Mouse (Mus musculus) retina, postnatal 7 days (tissue): ENCODE measurements around the gene Snx9.

ENCODE experiments used
- DNase-seq: peaks from one replicate; pipeline ENCODE4 v3.0.0-alpha.2; 2012; ENCODE audit warnings: low read depth, low spot score

Gene Snx9

DNA sequence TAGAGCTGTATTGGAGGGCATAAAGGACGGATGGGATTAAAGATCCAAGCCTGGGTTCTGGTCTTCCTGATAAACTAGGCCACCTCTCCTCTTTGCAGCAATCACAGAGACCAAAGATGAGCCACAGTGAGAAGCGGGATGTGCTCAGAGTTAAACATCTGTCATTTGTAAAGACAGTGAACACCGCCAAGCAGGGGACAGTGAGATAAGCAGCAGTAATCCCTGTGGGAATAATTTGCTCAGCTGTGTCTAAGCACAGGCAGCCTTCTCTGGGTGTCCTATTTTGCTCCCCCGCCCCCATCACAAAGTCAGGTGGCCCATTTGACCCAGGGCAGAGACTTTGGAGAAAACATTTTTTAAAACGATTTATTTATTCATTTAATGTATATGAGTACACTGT, 125.6 kb downstream of the Snx9 start:
- DNase-seq = peak; percentile 21

- no peak for DNase-seq
Observed at GRCm38 (mm10) chr17:5968562-5968961, 127.4 kb downstream of the Snx9 start.

GRCm38 (mm10) chr17:5969246-5969645, 128.1 kb downstream of the Snx9 start:
- no peak for DNase-seq

DNA sequence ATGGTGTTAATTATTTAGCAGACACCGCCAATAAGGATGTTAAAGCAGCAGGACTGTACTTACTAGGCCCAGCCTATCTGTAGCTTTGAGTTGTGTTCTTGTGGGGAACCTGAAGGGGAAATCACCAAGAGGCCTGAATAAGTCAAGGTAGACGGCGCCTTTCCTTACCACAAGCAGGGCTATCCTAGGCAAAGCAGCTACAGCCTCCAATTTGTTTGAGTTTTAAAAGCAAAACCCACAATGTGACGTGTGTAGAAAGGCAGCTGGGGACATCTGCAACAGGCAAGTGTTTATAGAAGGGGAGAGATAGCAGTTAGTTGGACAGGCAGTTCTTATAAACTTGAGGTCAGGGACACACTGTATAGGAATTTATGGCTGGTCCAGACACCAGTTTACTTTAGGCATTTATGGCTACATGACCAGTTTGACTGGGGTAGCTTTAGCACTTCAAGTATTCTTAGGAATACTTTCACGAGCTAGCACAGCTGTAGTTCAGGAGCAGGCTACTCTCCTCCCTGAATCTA, 129.2 kb downstream of the Snx9 start:
- DNase-seq = no peak

DNA sequence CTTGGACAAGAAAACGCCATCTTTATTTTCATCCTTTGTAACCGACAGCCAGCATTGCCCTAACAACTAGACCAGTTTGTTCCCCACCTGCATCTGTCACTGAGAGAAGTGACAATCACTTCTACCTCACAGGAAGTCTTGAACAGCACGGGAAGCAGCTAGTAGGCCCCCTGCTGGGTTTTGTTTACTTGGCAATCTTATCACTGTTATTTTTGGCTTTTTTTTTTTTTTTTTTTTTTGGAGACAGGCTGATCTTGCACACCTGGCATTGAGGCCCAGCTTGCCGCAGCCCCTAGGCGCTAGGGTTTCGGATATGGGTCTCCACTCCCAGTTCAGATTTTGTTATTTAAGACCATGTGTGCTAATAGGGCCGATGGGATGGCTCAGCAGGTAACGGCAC, 132.4 kb downstream of the Snx9 start:
- no peak for DNase-seq

GRCm38 (mm10) chr17:5975099-5975977, 134.2 kb downstream of the Snx9 start:
- no peak for DNase-seq

DNA sequence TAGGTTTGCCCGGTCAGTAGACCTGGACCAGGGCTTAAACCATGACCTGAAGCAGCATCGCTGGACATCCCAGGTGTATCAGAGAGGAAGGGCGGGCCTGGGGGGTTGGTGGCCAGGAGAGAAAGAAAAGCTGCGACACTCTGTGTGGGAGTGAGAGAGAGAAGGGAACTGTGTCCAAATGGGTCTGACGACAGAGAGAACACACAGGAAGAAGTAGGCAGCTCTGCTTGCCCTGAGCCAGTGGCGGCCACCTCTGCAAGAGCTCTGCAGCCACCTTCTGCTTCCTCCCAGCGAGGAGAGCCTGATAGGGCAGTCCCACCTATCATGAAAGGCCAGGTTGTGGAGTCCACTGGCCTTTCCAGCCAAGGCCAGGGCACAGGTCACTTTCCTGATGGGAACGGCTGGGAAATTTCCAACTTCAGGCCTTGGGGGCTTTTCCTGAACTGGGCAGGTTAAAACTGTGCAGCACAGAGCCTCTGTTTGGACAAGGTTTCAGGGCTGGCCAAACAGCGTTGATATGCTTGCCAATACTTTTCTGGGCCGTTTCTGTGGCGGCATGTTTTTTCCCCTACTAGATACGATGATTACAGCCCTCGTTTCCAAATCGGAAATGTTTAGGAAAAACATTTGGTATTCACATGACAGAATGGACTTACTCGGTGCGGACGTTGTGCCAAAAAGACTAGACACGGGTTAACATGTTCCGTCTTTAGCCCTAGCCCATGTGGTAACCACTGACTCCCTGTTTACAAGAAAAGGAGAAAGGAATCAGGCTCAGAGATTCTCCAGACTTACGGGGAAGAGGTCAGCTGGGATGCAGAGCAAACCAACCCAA, 135.3 kb downstream of the Snx9 start:
- DNase-seq = no peak

- no peak for DNase-seq
Observed at GRCm38 (mm10) chr17:5977056-5977920, 136.2 kb downstream of the Snx9 start.

DNA sequence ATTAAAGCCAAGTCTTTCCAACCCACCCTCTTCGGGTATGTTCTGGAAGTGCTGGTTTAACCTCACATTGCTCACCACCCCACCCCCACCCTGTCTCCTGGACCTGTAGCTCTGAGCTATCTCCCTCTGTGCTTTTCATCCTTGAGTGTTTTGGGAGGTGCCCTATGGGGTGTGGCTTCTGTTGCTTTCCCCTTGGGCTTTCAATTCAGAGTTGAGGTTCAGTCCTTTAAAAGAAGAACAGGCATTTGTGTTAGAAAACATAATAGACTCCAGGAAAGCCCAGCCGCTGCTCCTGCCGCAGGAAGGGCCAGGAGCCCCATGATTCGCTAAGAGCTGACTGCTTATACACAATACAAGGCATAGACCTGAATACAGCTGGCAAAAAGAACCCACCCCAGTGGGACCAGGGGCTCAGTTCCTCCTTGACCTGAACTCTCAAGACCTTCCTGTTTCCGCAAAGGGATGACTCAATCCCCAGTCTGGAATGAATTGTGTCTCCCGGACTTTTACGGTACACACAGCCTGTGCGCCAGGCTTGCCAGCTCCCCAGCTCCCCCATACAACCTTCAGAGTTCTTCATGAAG, 136.9 kb downstream of the Snx9 start:
- no peak for DNase-seq

- no peak for DNase-seq
Observed at GRCm38 (mm10) chr17:5978505-5979077, 137.5 kb downstream of the Snx9 start.

- DNase-seq = no peak
Observed at GRCm38 (mm10) chr17:5980860-5981259, 139.7 kb downstream of the Snx9 start.
